Mouse (Mus musculus): ENCODE measurements around the gene Top1. TPM values are rescaled to one million over a fixed set of nuclear protein-coding genes. Genes with fewer than 3 reads are reported as not detected.

Top1 gene
- total RNA-seq, 1 experiment from 2014 or later = 201 TPM

DNA sequence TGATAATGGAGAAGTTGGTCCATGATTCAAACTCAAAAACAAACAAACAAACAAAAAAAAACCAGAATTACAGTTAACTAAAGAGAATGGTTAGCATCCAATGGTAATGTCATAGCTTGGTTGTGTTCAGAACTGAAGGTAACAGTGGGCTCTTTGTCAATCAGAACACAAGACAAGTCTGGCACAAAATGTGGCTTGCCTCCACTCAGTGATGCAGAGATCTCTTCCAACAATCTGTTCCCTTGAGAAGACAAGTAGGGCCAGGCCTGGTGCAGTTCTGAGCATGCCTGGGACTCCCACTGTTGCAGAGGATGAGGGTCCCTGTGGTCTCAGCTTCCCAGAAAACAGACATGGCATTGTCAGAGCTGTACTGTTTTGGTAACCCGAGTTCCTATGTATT is 125.2 kb downstream of the Top1 start:
- no peak for ATAC-seq (replicated peaks; ENCODE audit: low read depth, poor library complexity, severe bottlenecking)

DNA sequence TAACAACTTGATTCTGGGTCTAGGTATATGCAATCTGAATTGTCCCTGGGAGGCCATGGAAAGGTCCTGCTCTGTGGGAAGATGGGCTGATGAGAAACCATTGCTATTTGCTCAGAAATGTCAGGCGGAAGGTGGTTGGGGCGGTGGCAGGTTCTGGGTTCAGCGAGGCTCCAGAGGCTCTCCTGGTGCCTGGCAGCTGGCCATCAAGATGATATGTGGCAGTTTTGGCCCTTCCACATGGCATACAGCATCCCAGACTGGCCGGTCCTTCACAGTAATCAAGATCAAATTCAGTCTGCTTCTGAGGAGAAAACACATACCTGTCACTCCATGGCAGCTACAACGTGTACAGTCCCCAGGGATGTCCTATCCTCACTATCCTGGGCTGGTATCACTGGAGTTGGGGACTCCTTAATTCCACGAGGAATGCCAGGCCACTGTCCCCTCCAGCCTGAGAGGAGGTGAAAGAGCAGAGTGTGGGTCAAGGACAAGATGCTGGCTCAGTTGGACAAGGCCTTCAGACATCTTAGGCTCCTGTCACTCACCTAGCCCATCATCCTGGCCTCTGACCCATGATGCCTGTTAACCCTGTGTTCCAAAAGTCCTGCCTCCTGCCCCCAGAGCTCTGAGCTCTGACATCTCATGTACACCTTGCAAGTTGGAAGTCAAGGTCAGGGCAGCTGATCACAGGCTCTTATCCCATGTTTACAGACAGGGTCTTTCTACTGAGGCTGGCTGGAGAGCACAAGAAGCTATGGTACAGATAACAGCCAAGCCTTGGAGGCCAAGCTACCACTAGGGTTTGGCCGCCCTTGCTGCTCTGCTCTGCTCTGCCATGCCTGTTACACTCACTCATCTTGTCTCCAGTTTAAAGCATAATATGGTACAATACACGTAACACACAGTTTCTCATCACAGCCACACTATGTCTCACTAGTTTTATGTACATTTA is 125.9 kb downstream of the Top1 start:
- ATAC-seq (replicated peaks; ENCODE audit: low read depth, poor library complexity, severe bottlenecking) = 0 out of 2 replicates have a peak, but pooled peaks have one; percentile 8

Other genes starting within 250 kb of the Top1 start
- 35.5 and 41.5 TPM in 2 replicates for gene Plcg1, start 85.4 kb downstream of the Top1 start, total RNA-seq (2017)
- 4.1 and 4.5 TPM in 2 replicates for gene Zhx3, start 227.1 kb downstream of the Top1 start, total RNA-seq (2017)
- gene Lpin3, start 234.8 kb downstream of the Top1 start, total RNA-seq (2017) = not detected in 2 replicates

Measured in common myeloid progenitor, adult 5-6 weeks (primary cell).